Mouse (Mus musculus) fibroblast of lung, adult 2 months (primary cell): ENCODE measurements around the gene Slc2a1.

ENCODE experiments used
- DNase-seq: peaks from one replicate; pipeline ENCODE4 v3.0.0-alpha.2; 2011; ENCODE audit warnings: low read depth

Slc2a1 gene

GRCm38 (mm10) chr4:119131189-119131910, 22.8 kb downstream of the Slc2a1 start:
- DNase-seq, result no peak

GRCm38 (mm10) chr4:119133306-119133705, 24.8 kb downstream of the Slc2a1 start:
- DNase-seq, result no peak

GRCm38 (mm10) chr4:119133860-119134259, 25.3 kb downstream of the Slc2a1 start:
- no peak for DNase-seq

- no peak for DNase-seq
Observed at GRCm38 (mm10) chr4:119137313-119137712, 28.8 kb downstream of the Slc2a1 start.

- DNase-seq, result no peak
Observed at GRCm38 (mm10) chr4:119138171-119138570, 29.7 kb downstream of the Slc2a1 start.

- DNase-seq, result no peak
Observed at GRCm38 (mm10) chr4:119138776-119139175, 30.3 kb downstream of the Slc2a1 start.

GRCm38 (mm10) chr4:119140126-119140525, 31.6 kb downstream of the Slc2a1 start:
- DNase-seq, result no peak

GRCm38 (mm10) chr4:119141191-119141590, 32.7 kb downstream of the Slc2a1 start:
- no peak for DNase-seq

- no peak for DNase-seq
Observed at GRCm38 (mm10) chr4:119142230-119142871, 33.8 kb downstream of the Slc2a1 start.

- DNase-seq, result peak; percentile 73
Observed at GRCm38 (mm10) chr4:119146816-119147215, 38.3 kb downstream of the Slc2a1 start.

- no peak for DNase-seq
Observed at GRCm38 (mm10) chr4:119147347-119147746, 38.8 kb downstream of the Slc2a1 start.

- DNase-seq, result no peak
Observed at GRCm38 (mm10) chr4:119148741-119149140, 40.2 kb downstream of the Slc2a1 start.

GRCm38 (mm10) chr4:119157186-119157585, 48.7 kb downstream of the Slc2a1 start:
- DNase-seq, result no peak

- DNase-seq, result no peak
Observed at GRCm38 (mm10) chr4:119157891-119158290, 49.4 kb downstream of the Slc2a1 start.

- DNase-seq, result no peak
Observed at GRCm38 (mm10) chr4:119161358-119161757, 52.8 kb downstream of the Slc2a1 start.

GRCm38 (mm10) chr4:119162990-119163389, 54.5 kb downstream of the Slc2a1 start:
- no peak for DNase-seq

GRCm38 (mm10) chr4:119165916-119166315, 57.4 kb downstream of the Slc2a1 start:
- no peak for DNase-seq

GRCm38 (mm10) chr4:119167068-119167467, 58.6 kb downstream of the Slc2a1 start:
- no peak for DNase-seq

GRCm38 (mm10) chr4:119167663-119168062, 59.2 kb downstream of the Slc2a1 start:
- DNase-seq, result peak; percentile 53

GRCm38 (mm10) chr4:119172919-119173650, 64.6 kb downstream of the Slc2a1 start:
- DNase-seq, result no peak

- DNase-seq, result peak; percentile 95
Observed at GRCm38 (mm10) chr4:119173851-119174453, 65.4 kb downstream of the Slc2a1 start, which contains the start of gene Zfp691. Gene Zfp691 (minus strand): TSS chr4:119174195.

- no peak for DNase-seq
Observed at GRCm38 (mm10) chr4:119177702-119178101, 69.2 kb downstream of the Slc2a1 start.
